In genomic region chr11:97149995-97150410, GRCm38 (mm10) we compare ENCODE assay signal across 8 mouse cellular contexts. TPM values are rescaled to one million over a fixed set of nuclear protein-coding genes. Genes with fewer than 3 reads are reported as not detected.
DNase-seq lines count a peak whose midpoint lies in the region; ATAC-seq lines count a peak whose summit lies in the region.

No protein-coding gene starts in this region.

- H3K36me3 ChIP-seq in hindbrain, embryonic 13.5 days = peaks cover 39% of the 10 kb centered on the region
- H3K36me3 ChIP-seq in limb, embryonic 11.5 days (ENCODE audit: control insufficient read depth, insufficient read depth, low read length) = no peaks in the 10 kb centered on the region
- peaks cover 28% of the 10 kb centered on the region for H3K36me3 ChIP-seq in midbrain, embryonic 10.5 days
- H3K36me3 ChIP-seq in stomach, embryonic 16.5 days (ENCODE audit: control insufficient read depth, insufficient read depth, low read length) = no peaks in the 10 kb centered on the region

- peak overlapping the region; percentile 74 for H3K4me3 ChIP-seq in hindbrain, embryonic 13.5 days
- H3K4me3 ChIP-seq in limb, embryonic 11.5 days (ENCODE audit: low read depth, low read length) = peak overlapping the region; percentile 62
- H3K4me3 ChIP-seq in midbrain, embryonic 10.5 days = peak overlapping the region; percentile 66
- H3K4me3 ChIP-seq in stomach, embryonic 16.5 days (replicated peaks; ENCODE audit: low read length) = peak overlapping the region; percentile 74

- peak overlapping the region; percentile 80 for H3K4me2 ChIP-seq in hindbrain, embryonic 13.5 days
- peak overlapping the region; percentile 75 for H3K4me2 ChIP-seq in limb, embryonic 11.5 days (ENCODE audit: low read depth, severe bottlenecking)
- H3K4me2 ChIP-seq in stomach, embryonic 16.5 days (ENCODE audit: low read depth, low read length) = peak overlapping the region; percentile 90

- peak overlapping the region; percentile 92 for H3K9ac ChIP-seq in hindbrain, embryonic 13.5 days
- peak overlapping the region; percentile 80 for H3K9ac ChIP-seq in limb, embryonic 11.5 days (ENCODE audit: low read length)
- H3K9ac ChIP-seq in stomach, embryonic 16.5 days (ENCODE audit: low read length) = peak overlapping the region; percentile 83

- H3K4me1 ChIP-seq in hindbrain, embryonic 13.5 days (replicated peaks) = peaks cover 47% of the 10 kb centered on the region
- H3K4me1 ChIP-seq in limb, embryonic 11.5 days (ENCODE audit: control insufficient read depth, insufficient read depth, low read length) = peaks cover 26% of the 10 kb centered on the region
- H3K4me1 ChIP-seq in midbrain, embryonic 10.5 days = peaks cover 61% of the 10 kb centered on the region
- H3K4me1 ChIP-seq in stomach, embryonic 16.5 days (ENCODE audit: control insufficient read depth, insufficient read depth, low read length) = peaks cover 29% of the 10 kb centered on the region

- H3K27ac ChIP-seq in hindbrain, embryonic 13.5 days = peak overlapping the region; percentile 97
- H3K27ac ChIP-seq in limb, embryonic 11.5 days (replicated peaks; ENCODE audit: low read depth, low read length) = peak overlapping the region; percentile 93
- H3K27ac ChIP-seq in midbrain, embryonic 10.5 days (replicated peaks) = peak overlapping the region; percentile 96
- peak overlapping the region; percentile 81 for H3K27ac ChIP-seq in stomach, embryonic 16.5 days (ENCODE audit: low read length)

- no peaks in the 10 kb centered on the region for H3K9me3 ChIP-seq in hindbrain, embryonic 13.5 days
- H3K9me3 ChIP-seq in limb, embryonic 11.5 days (ENCODE audit: control insufficient read depth, low read length) = no peaks in the 10 kb centered on the region
- H3K9me3 ChIP-seq in midbrain, embryonic 10.5 days (replicated peaks) = no peaks in the 10 kb centered on the region
- H3K9me3 ChIP-seq in stomach, embryonic 16.5 days (replicated peaks; ENCODE audit: control insufficient read depth, low read length) = no peaks in the 10 kb centered on the region

- no peak; the same call in 1 of the 2 replicates for ATAC-seq in hindbrain, embryonic 13.5 days (ENCODE audit: low FRiP score)
- ATAC-seq in limb, embryonic 11.5 days (ENCODE audit: insufficient number of reproducible peaks, low FRiP score, low TSS enrichment, low read depth) = no peak
- peak; percentile 14 for ATAC-seq in stomach, embryonic 16.5 days (ENCODE audit: insufficient read depth, low FRiP score)

- DNase-seq in embryo, embryonic 10 days (ENCODE audit: low spot score) = peak; percentile 55
- DNase-seq in embryo, embryonic 9.5 days (ENCODE audit: extremely low spot score) = no peak
- peak; percentile 63 for DNase-seq in cerebellum, adult 8-10 months
- peak; percentile 71 for DNase-seq in gastrocnemius, adult 18-20 months (ENCODE audit: low spot score)
- peak; percentile 61 for DNase-seq in limb, embryonic 11.5 days (ENCODE audit: low spot score)
- peak; percentile 45 for DNase-seq in midbrain, embryonic 10.5 days (ENCODE audit: low spot score)

- 3% methylated on average over 14 of the region's 14 CpGs for WGBS in hindbrain, embryonic 13.5 days
- 2% methylated on average over 14 of the region's 14 CpGs for WGBS in limb, embryonic 11.5 days
- 5% methylated on average over 14 of the region's 14 CpGs for WGBS in midbrain, embryonic 10.5 days
- WGBS in stomach, embryonic 16.5 days = 1% methylated on average over 14 of the region's 14 CpGs

- H3K27me3 ChIP-seq in hindbrain, embryonic 13.5 days = peaks cover 11% of the 10 kb centered on the region
- H3K27me3 ChIP-seq in limb, embryonic 11.5 days (ENCODE audit: control insufficient read depth, insufficient read depth, low read length) = no peaks in the 10 kb centered on the region
- H3K27me3 ChIP-seq in midbrain, embryonic 10.5 days (ENCODE audit: low read depth, poor library complexity, severe bottlenecking) = peaks cover 36% of the 10 kb centered on the region
- no peaks in the 10 kb centered on the region for H3K27me3 ChIP-seq in stomach, embryonic 16.5 days (ENCODE audit: control insufficient read depth, insufficient read depth, low read length)

RNA-seq across cellular contexts. Expression of gene Tbkbp1, which starts 1.3 kb away (rescaled TPM):
- total RNA-seq in gastrocnemius, adult 18-20 months (2021) = 1 to 10 TPM; 3.3 to 6.8 TPM
- polyA plus RNA-seq in hindbrain, embryonic 13.5 days (2015; fragmentation: Nextera tagmentation; extraction: Ambion mirVana) = 7.3 and 8.2 TPM in 2 replicates
- 6.2 and 6.5 TPM in 2 replicates for polyA plus RNA-seq in limb, embryonic 11.5 days (2014; fragmentation: Nextera tagmentation; extraction: Ambion mirVana)
- polyA plus RNA-seq in midbrain, embryonic 10.5 days (2016; fragmentation: Nextera tagmentation; extraction: Ambion mirVana) = 4.3 and 4.9 TPM in 2 replicates
- 2.0 and 2.5 TPM in 2 replicates for polyA plus RNA-seq in stomach, embryonic 16.5 days (2015; fragmentation: Nextera tagmentation; extraction: Ambion mirVana)

RNA-seq across cellular contexts. Expression of gene Tbx21, which starts 34.9 kb away (rescaled TPM):
- under 1 TPM; 0.41 to 0.50 TPM for total RNA-seq in gastrocnemius, adult 18-20 months (2021)
- polyA plus RNA-seq in hindbrain, embryonic 13.5 days (2015; fragmentation: Nextera tagmentation; extraction: Ambion mirVana) = 0.16 and 0.21 TPM in 2 replicates
- not detected in 2 replicates for polyA plus RNA-seq in limb, embryonic 11.5 days (2014; fragmentation: Nextera tagmentation; extraction: Ambion mirVana)
- 0.10 and 0.25 TPM in 2 replicates for polyA plus RNA-seq in midbrain, embryonic 10.5 days (2016; fragmentation: Nextera tagmentation; extraction: Ambion mirVana)
- polyA plus RNA-seq in stomach, embryonic 16.5 days (2015; fragmentation: Nextera tagmentation; extraction: Ambion mirVana) = 0.09 and 0.13 TPM in 2 replicates

RNA-seq across cellular contexts. Expression of gene Kpnb1, which starts 37.7 kb away (rescaled TPM):
- 10 to 100 TPM; 47.7 to 52.4 TPM for total RNA-seq in gastrocnemius, adult 18-20 months (2021)
- polyA plus RNA-seq in hindbrain, embryonic 13.5 days (2015; fragmentation: Nextera tagmentation; extraction: Ambion mirVana) = 36.7 and 39.7 TPM in 2 replicates
- 97.6 and 102 TPM in 2 replicates for polyA plus RNA-seq in limb, embryonic 11.5 days (2014; fragmentation: Nextera tagmentation; extraction: Ambion mirVana)
- 82.9 and 95.7 TPM in 2 replicates for polyA plus RNA-seq in midbrain, embryonic 10.5 days (2016; fragmentation: Nextera tagmentation; extraction: Ambion mirVana)
- polyA plus RNA-seq in stomach, embryonic 16.5 days (2015; fragmentation: Nextera tagmentation; extraction: Ambion mirVana) = 32.9 and 36.4 TPM in 2 replicates
